In the genomic region with DNA sequence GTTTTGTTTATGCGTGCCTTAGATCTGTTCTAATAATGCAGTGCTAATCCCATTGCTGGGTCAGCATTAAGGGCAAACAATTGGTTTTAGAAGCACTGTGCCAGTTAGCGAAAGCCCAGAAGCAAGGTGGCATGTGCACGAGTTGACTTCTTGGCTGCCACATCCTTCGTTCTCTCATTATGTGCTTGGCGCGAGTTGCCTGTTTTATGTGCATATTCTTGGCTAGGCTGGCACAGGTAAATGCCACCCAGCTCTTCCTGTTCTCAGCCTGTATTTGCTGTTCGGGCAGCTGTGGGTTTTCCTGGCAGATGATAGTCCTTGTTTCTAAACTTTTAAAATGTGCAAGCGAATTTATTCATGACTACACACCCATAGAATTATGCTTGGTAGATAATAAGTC, we compare ENCODE assay signal across 21 mouse cellular contexts.
DNase-seq lines count a peak whose midpoint lies in the region; ATAC-seq and TF ChIP-seq lines count a peak whose summit lies in the region.
"Had no signal": no experiment of that assay in that cellular context is flagged by ENCODE, and none has a peak within 500 bp of the region (broad histone marks: within the 10 kb centered on the region; RNA-seq: fewer than 3 reads in every experiment).

No protein-coding gene starts in this region.

- no peak overlapping the region for H3K4me2 ChIP-seq in kidney, embryonic 16.5 days (replicated peaks; ENCODE audit: low read depth, low read length)
- no peak overlapping the region for H3K4me2 ChIP-seq in midbrain, postnatal 0 days (ENCODE audit: low read depth, low read length, poor library complexity, severe bottlenecking)
- H3K4me2 ChIP-seq in midbrain, embryonic 15.5 days, result no peak overlapping the region
- H3K4me2 ChIP-seq: heart, embryonic 11.5 days; hindbrain, embryonic 13.5 days; limb, embryonic 15.5 days had no signal

- no peak overlapping the region for H3K9ac ChIP-seq in kidney, embryonic 16.5 days (replicated peaks; ENCODE audit: low read length)
- H3K9ac ChIP-seq in midbrain, postnatal 0 days (replicated peaks; ENCODE audit: low read length, poor library complexity, severe bottlenecking), result no peak overlapping the region
- no peak overlapping the region for H3K9ac ChIP-seq in midbrain, embryonic 15.5 days
- H3K9ac ChIP-seq: hindbrain, embryonic 13.5 days; limb, embryonic 15.5 days had no signal

- no peak for ATAC-seq in kidney, embryonic 16.5 days (ENCODE audit: low FRiP score, low TSS enrichment)
- no peak for ATAC-seq in midbrain, postnatal 0 days (ENCODE audit: low FRiP score)
- no peak for ATAC-seq in midbrain, embryonic 15.5 days (replicated peaks)
- ATAC-seq: activated CD4-positive, CD25-positive, alpha-beta regulatory T cell, adult 4 months; intestine, embryonic 16.5 days; Patski had no signal

- H3K27ac ChIP-seq in kidney, embryonic 16.5 days (ENCODE audit: low read length), result no peak overlapping the region
- H3K27ac ChIP-seq in midbrain, postnatal 0 days (ENCODE audit: low read depth, low read length), result no peak overlapping the region
- no peak overlapping the region for H3K27ac ChIP-seq in midbrain, embryonic 15.5 days
- no peak overlapping the region for H3K27ac ChIP-seq in left cerebral cortex, adult 2 months
- H3K27ac ChIP-seq: embryonic facial prominence, embryonic 10.5 days; hindbrain, embryonic 13.5 days; limb, embryonic 15.5 days; stomach, postnatal 0 days had no signal

- peak; percentile 18 for DNase-seq in kidney, adult 11 months
- DNase-seq in midbrain, postnatal 0 days (ENCODE audit: low spot score), result peak; percentile 12
- DNase-seq in cerebellum, postnatal 14 days, result peak; percentile 18 to 48
- no peak for DNase-seq in left cerebral cortex, adult 2 months (ENCODE audit: extremely low spot score in 1 of 2, low spot score in 2 of 2)
- DNase-seq in adrenal gland, postnatal 25 days, result no peak
- DNase-seq: adrenal gland, postnatal 36 days; gastrocnemius, postnatal 14 days; heart, postnatal 14 days; lung, postnatal 10 days; right cerebral cortex, postnatal 25 days; thymus, postnatal 14 days had no signal

- H3K27me3 ChIP-seq in kidney, embryonic 16.5 days (ENCODE audit: insufficient read depth, low read length), result no peaks in the 10 kb centered on the region
- no peaks in the 10 kb centered on the region for H3K27me3 ChIP-seq in midbrain, postnatal 0 days (ENCODE audit: insufficient read depth, low read length)
- H3K27me3 ChIP-seq in midbrain, embryonic 15.5 days (replicated peaks), result no peaks in the 10 kb centered on the region
- H3K27me3 ChIP-seq: hindbrain, embryonic 13.5 days; limb, embryonic 15.5 days; Patski had no signal

- H3K4me3 ChIP-seq in kidney, embryonic 16.5 days (ENCODE audit: low read length), result no peak overlapping the region
- H3K4me3 ChIP-seq in midbrain, postnatal 0 days (ENCODE audit: low read depth, low read length), result no peak overlapping the region
- no peak overlapping the region for H3K4me3 ChIP-seq in midbrain, embryonic 15.5 days
- H3K4me3 ChIP-seq in left cerebral cortex, adult 2 months, result no peak overlapping the region
- H3K4me3 ChIP-seq: embryonic facial prominence, embryonic 10.5 days; hindbrain, embryonic 13.5 days; limb, embryonic 15.5 days had no signal

- no peaks in the 10 kb centered on the region for H3K4me1 ChIP-seq in kidney, embryonic 16.5 days (ENCODE audit: insufficient read depth, low read length)
- H3K4me1 ChIP-seq in midbrain, postnatal 0 days (ENCODE audit: insufficient read depth, low read length), result no peaks in the 10 kb centered on the region
- H3K4me1 ChIP-seq in midbrain, embryonic 15.5 days, result 0 out of 2 replicates have a peak, but pooled peaks cover 3% of the 10 kb centered on the region
- H3K4me1 ChIP-seq: embryonic facial prominence, embryonic 10.5 days; hindbrain, embryonic 13.5 days; limb, embryonic 15.5 days had no signal

- 93% methylated on average over 8 of the region's 8 CpGs for WGBS in kidney, embryonic 16.5 days
- 61% methylated on average over 8 of the region's 8 CpGs for WGBS in midbrain, postnatal 0 days
- WGBS in midbrain, embryonic 15.5 days, result 70% methylated on average over 8 of the region's 8 CpGs

- intact Hi-C loops in left cerebral cortex, adult 2 months (cut with DNase I), result no loop called here

- no peaks in the 10 kb centered on the region for H3K36me3 ChIP-seq in kidney, embryonic 16.5 days (ENCODE audit: insufficient read depth, low read length)
- no peaks in the 10 kb centered on the region for H3K36me3 ChIP-seq in midbrain, postnatal 0 days (ENCODE audit: insufficient read depth, low read length)
- H3K36me3 ChIP-seq in midbrain, embryonic 15.5 days (replicated peaks), result no peaks in the 10 kb centered on the region
- H3K36me3 ChIP-seq: embryonic facial prominence, embryonic 10.5 days; hindbrain, embryonic 13.5 days; limb, embryonic 15.5 days had no signal

- no peaks in the 10 kb centered on the region for H3K9me3 ChIP-seq in kidney, embryonic 16.5 days (ENCODE audit: low read length)
- no peaks in the 10 kb centered on the region for H3K9me3 ChIP-seq in midbrain, postnatal 0 days (ENCODE audit: low read length)
- H3K9me3 ChIP-seq in midbrain, embryonic 15.5 days, result no peaks in the 10 kb centered on the region
- H3K9me3 ChIP-seq: embryonic facial prominence, embryonic 10.5 days; hindbrain, embryonic 13.5 days; limb, embryonic 15.5 days had no signal

- no peak for TF ChIP-seq CTCF in midbrain, postnatal 0 days (IDR thresholded peaks at IDR 0.05)
- TF ChIP-seq CTCF in left cerebral cortex, adult 2 months (IDR thresholded peaks at IDR 0.05), result no peak

Comparison
In these comparisons a context has a peak if more than half of its experiments do, and no peak if none do; other contexts are left out.
1. DNase-seq: peak in kidney, adult 11 months (single experiment), midbrain, postnatal 0 days (single experiment) and cerebellum, postnatal 14 days (2 of 2); none in left cerebral cortex, adult 2 months (0 of 2) and adrenal gland, postnatal 25 days (single experiment).